Mouse (Mus musculus) kidney, postnatal 14 days (tissue): ENCODE data around the gene Defb7.

Source experiments
- DNase-seq: peaks from one replicate; pipeline ENCODE4 v3.0.0; 2022; ENCODE audit warnings: mixed read lengths

The Defb7 gene

GRCm38 (mm10) chr8:19494797-19495196 lies at the start of gene Defb7:
Gene Defb7, plus strand, starts transcription at chr8:19495097.
- no peak for DNase-seq

- DNase-seq, result no peak
Measured at GRCm38 (mm10) chr8:19446378-19446777, 48.5 kb upstream of the Defb7 start.

GRCm38 (mm10) chr8:19461355-19461754 lies 33.5 kb upstream of the Defb7 start:
- no peak for DNase-seq

GRCm38 (mm10) chr8:19469026-19469425 lies 25.9 kb upstream of the Defb7 start:
- DNase-seq, result no peak

- no peak for DNase-seq
Measured at GRCm38 (mm10) chr8:19500524-19500923, 5.6 kb downstream of the Defb7 start.

DNA sequence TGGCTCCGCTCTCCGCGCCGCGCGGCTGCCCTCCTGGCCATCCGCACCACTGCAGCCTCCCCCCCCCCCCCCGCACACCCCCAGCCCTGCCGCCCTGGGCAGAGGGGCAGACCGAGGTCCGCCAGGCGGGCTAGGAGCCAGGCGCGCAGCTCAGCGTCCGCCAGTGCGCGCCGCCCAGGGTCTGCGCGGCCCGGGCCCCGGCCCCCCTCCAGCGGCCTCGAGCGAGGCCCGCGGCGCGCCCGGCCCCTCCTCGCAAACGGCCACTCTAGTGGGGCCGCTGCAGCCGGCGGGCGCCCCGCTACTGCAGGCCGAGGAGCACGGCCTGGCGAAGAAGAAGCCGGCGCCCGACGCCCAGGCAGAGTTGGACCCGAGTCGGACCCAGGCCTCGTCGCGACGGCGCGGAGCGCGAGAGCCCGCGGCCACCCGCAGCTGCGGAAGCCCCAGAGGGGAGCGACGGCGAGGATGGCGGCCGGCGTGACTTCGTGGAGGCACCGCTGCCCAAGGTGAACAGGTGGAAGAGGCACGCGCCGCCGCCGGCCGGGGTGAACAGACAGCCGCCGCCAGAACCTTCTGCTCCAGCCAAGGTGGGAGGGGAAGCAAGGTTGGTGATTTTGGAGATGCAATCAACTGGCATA lies 40.4 kb downstream of the Defb7 start:
- peak; percentile 18 for DNase-seq

DNA sequence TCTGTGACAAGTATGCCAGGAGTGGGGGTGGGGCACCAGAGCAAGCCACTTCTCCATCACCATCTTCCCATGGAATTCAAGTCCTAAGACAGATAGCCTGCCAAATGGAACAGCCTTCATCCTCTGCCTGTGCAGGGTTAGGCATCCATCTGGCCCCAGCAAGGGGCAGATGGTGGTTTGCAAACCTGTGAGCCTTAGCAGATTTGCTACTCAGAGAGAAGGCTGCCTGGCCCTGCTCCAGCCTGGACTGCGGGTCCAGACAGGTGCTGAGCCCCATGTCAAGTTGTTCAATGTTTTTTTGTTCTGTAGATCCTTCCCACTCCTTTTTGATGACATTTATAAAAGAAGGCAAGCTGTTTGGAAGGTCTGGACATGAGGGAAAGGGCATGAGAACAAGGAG lies 45.5 kb downstream of the Defb7 start:
- DNase-seq, result no peak
